Mouse (Mus musculus): ENCODE results near the gene Lmbrd1.
A peak's percentile ranks its signal among the peaks of the same experiment; 100 is the strongest.

DNA sequence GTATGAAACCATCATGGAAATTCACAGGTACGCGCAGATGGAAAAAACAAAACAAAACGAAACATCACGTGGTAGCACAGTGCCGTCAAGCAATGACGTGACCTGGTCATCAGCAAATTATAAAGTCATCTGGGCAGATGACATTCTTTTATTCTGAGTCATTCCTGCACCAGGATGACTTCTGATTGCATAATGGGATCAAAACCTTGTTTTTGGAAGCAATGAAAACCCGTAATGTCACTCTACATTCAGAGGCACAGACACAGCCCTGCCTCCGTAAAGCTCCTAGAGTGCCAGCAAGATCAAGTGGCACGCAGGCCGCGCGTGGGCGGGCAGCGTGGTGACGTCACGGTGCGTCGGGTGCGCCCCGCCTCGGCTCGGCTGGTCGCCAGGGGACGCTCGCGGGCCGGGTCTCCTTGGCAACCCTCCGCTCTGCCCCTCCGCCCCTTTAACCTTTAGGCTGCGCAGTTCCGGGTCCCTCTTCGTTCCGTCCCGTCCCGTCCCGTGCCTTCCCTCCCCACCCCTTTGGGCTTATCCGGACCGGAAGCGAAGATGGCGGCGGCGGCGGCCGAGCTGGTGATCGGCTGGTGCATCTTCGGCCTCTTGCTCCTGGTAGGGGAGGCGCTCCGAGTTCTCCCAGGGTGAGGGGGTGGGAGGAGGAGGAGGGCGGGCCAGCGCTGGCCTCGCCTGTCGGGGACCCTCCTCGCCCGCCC lies at the start of gene Lmbrd1:
- peak; percentile 93 for TF ChIP-seq POLR2A (IDR thresholded peaks at IDR 0.05; ENCODE audit: extremely low read depth, insufficient read depth, low read length)
- peak; percentile 46 for TF ChIP-seq CTCF (IDR thresholded peaks at IDR 0.05; ENCODE audit: extremely low read depth, insufficient read depth, low read length)

Data from cortical plate, adult 2 months (tissue).